Mouse (Mus musculus): Measurements from ENCODE around the gene Rtn4rl1. TPM values are rescaled to one million over a fixed set of nuclear protein-coding genes. Genes with fewer than 3 reads are reported as not detected.
"Not testable (repeated sequence)": the region's sequence is repeated elsewhere in the genome, so short reads cannot be mapped to it uniquely, and the experiment has no call there.

Gene Rtn4rl1
- total and polyA plus RNA-seq, 2 experiments: 1.3 to 9.5 TPM

GRCm38 (mm10) chr11:75173095-75173798, 20.3 kb upstream of the Rtn4rl1 start:
- no peaks in the 10 kb centered on the region for H3K79me2 ChIP-seq (ENCODE audit: control insufficient read depth, insufficient read depth, low read length)
- H3K4me3 ChIP-seq (ENCODE audit: insufficient read depth, low read depth, low read length): peak overlapping the region; percentile 58
- WGBS: under 1% methylated on average over 71 of the region's 71 CpGs
- peaks cover 9% of the 10 kb centered on the region; the same call in 1 of the 2 replicates for H3K27me3 ChIP-seq (ENCODE audit: control insufficient read depth, insufficient read depth, low read length)
- H3K4me1 ChIP-seq (ENCODE audit: control insufficient read depth, insufficient read depth, low read length): 0 out of 2 replicates have a peak, but pooled peaks cover 3% of the 10 kb centered on the region
- H3K9ac ChIP-seq (ENCODE audit: low read depth, low read length): peak overlapping the region; percentile 29
- H3K36me3 ChIP-seq (ENCODE audit: control insufficient read depth, insufficient read depth, low read length): no peaks in the 10 kb centered on the region
- TF ChIP-seq POLR2A (IDR thresholded peaks at IDR 0.05; ENCODE audit: extremely low read depth, insufficient read depth, low read length) (no peak), CTCF (IDR thresholded peaks at IDR 0.05; ENCODE audit: low read depth, low read length) (no peak)
- DNase-seq (ENCODE audit: extremely low read depth, low read depth, low spot score): peak; percentile 42
- H3K27ac ChIP-seq (replicated peaks; ENCODE audit: insufficient read depth, low read depth, low read length): no peak overlapping the region

- TF ChIP-seq CTCF (IDR thresholded peaks at IDR 0.05; ENCODE audit: low read depth, low read length) (no peak), POLR2A (IDR thresholded peaks at IDR 0.05; ENCODE audit: extremely low read depth, insufficient read depth, low read length) (no peak)
- WGBS: 4% methylated on average over 15 of the region's 15 CpGs
- Histone ChIP-seq H3K4me1 (ENCODE audit: control insufficient read depth, insufficient read depth, low read length) (0 out of 2 replicates have a peak, but pooled peaks cover 3% of the 10 kb centered on the region), H3K79me2 (ENCODE audit: control insufficient read depth, insufficient read depth, low read length) (no peaks in the 10 kb centered on the region), H3K27ac (replicated peaks; ENCODE audit: insufficient read depth, low read depth, low read length) (no peak overlapping the region), H3K4me3 (ENCODE audit: insufficient read depth, low read depth, low read length) (peak overlapping the region; percentile 58), H3K36me3 (ENCODE audit: control insufficient read depth, insufficient read depth, low read length) (no peaks in the 10 kb centered on the region), H3K9ac (ENCODE audit: low read depth, low read length) (peak overlapping the region; percentile 29), H3K27me3 (ENCODE audit: control insufficient read depth, insufficient read depth, low read length) (peaks cover 9% of the 10 kb centered on the region; the same call in 1 of the 2 replicates)
- no peak for DNase-seq (ENCODE audit: extremely low read depth, low read depth, low spot score)
These were observed 19.8 kb upstream of the Rtn4rl1 start for GRCm38 (mm10) chr11:75173799-75174165.

GRCm38 (mm10) chr11:75174574-75174973, 19.0 kb upstream of the Rtn4rl1 start:
- 64% methylated on average over 6 of the region's 6 CpGs for WGBS
- not testable (repeated sequence) for H3K4me3 ChIP-seq (ENCODE audit: insufficient read depth, low read depth, low read length); H3K4me1 ChIP-seq (ENCODE audit: control insufficient read depth, insufficient read depth, low read length); DNase-seq (ENCODE audit: extremely low read depth, low read depth, low spot score); H3K36me3 ChIP-seq (ENCODE audit: control insufficient read depth, insufficient read depth, low read length); H3K9ac ChIP-seq (ENCODE audit: low read depth, low read length); H3K79me2 ChIP-seq (ENCODE audit: control insufficient read depth, insufficient read depth, low read length); H3K27ac ChIP-seq (replicated peaks; ENCODE audit: insufficient read depth, low read depth, low read length); H3K27me3 ChIP-seq (ENCODE audit: control insufficient read depth, insufficient read depth, low read length)

- no peak for TF ChIP-seq CTCF (IDR thresholded peaks at IDR 0.05; ENCODE audit: low read depth, low read length)
- no peak for TF ChIP-seq POLR2A (IDR thresholded peaks at IDR 0.05; ENCODE audit: extremely low read depth, insufficient read depth, low read length)
- no peaks in the 10 kb centered on the region for H3K36me3 ChIP-seq (ENCODE audit: control insufficient read depth, insufficient read depth, low read length)
- peak overlapping the region; percentile 83 for H3K9ac ChIP-seq (ENCODE audit: low read depth, low read length)
- H3K4me3 ChIP-seq (ENCODE audit: insufficient read depth, low read depth, low read length): peak overlapping the region; percentile 79
- no peaks in the 10 kb centered on the region for H3K27me3 ChIP-seq (ENCODE audit: control insufficient read depth, insufficient read depth, low read length)
- 44% methylated on average over 12 of the region's 12 CpGs for WGBS
- no peak for DNase-seq (ENCODE audit: extremely low read depth, low read depth, low spot score)
- no peaks in the 10 kb centered on the region for H3K79me2 ChIP-seq (ENCODE audit: control insufficient read depth, insufficient read depth, low read length)
- 0 out of 2 replicates have a peak, but pooled peaks cover 3% of the 10 kb centered on the region for H3K4me1 ChIP-seq (ENCODE audit: control insufficient read depth, insufficient read depth, low read length)
- H3K27ac ChIP-seq (replicated peaks; ENCODE audit: insufficient read depth, low read depth, low read length): no peak overlapping the region
These were observed 15.6 kb upstream of the Rtn4rl1 start for GRCm38 (mm10) chr11:75178011-75178410.

GRCm38 (mm10) chr11:75178672-75179208, 14.8 kb upstream of the Rtn4rl1 start, which contains the start of gene Ovca2:
Gene Ovca2, minus strand, starts transcription at chr11:75178835.
- Histone ChIP-seq H3K27ac (replicated peaks; ENCODE audit: insufficient read depth, low read depth, low read length) (no peak within 1 kb of the TSS), H3K79me2 (ENCODE audit: control insufficient read depth, insufficient read depth, low read length) (no peaks in the 10 kb centered on the region), H3K4me3 (ENCODE audit: insufficient read depth, low read depth, low read length) (peak within 1 kb of the TSS; percentile 79), H3K27me3 (ENCODE audit: control insufficient read depth, insufficient read depth, low read length) (no peaks in the 10 kb centered on the region), H3K9ac (ENCODE audit: low read depth, low read length) (peak within 1 kb of the TSS; percentile 83), H3K4me1 (ENCODE audit: control insufficient read depth, insufficient read depth, low read length) (0 out of 2 replicates have a peak, but pooled peaks cover under 1% of the 10 kb centered on the region), H3K36me3 (ENCODE audit: control insufficient read depth, insufficient read depth, low read length) (no peaks in the 10 kb centered on the region)
- TF ChIP-seq CTCF (IDR thresholded peaks at IDR 0.05; ENCODE audit: low read depth, low read length) (peak; percentile 89), POLR2A (IDR thresholded peaks at IDR 0.05; ENCODE audit: extremely low read depth, insufficient read depth, low read length) (peak; percentile 52)
- DNase-seq (ENCODE audit: extremely low read depth, low read depth, low spot score): peak; percentile 73
- 3% methylated on average over 33 of the region's 33 CpGs for WGBS

All from liver, adult 2 months (tissue).